Mouse (Mus musculus) liver, adult (tissue): Measurements from ENCODE around the gene Ccdc34.

Experiments used
- GATA4 ChIP-seq: IDR thresholded peaks from 2 replicates; pipeline ENCODE4 v1.6.1; 2014; ENCODE audit warnings: mild to moderate bottlenecking, low read length; ENCODE audit not compliant: insufficient replicate concordance

The Ccdc34 gene

GRCm38 (mm10) chr2:110179669-110180315 lies 162.2 kb downstream of the Ccdc34 start:
- no peak; the same call in 1 of the 2 replicates for TF ChIP-seq GATA4

GRCm38 (mm10) chr2:110180316-110180670 lies 162.7 kb downstream of the Ccdc34 start:
- no peak for TF ChIP-seq GATA4

DNA sequence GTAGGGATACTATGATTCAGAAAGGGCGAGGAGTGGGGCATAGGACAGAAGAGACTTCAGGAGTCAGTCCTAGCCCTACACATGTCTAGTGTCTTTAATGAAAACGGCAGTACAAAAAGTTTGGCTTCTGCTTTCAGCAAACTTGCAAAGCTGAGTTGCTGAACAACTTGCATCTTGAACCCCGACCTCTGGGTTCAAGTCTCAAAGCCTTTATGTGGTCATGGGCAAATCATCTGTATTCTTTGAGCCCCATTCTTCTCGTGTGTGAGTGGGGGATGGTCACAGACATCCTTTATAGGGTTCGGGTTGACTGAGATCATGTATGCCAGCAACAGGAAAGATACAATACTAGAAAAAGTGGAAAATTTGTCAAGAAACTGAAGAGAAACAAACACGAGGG lies 164.0 kb downstream of the Ccdc34 start:
- TF ChIP-seq GATA4: no peak

- TF ChIP-seq GATA4: no peak
These were observed 164.6 kb downstream of the Ccdc34 start for GRCm38 (mm10) chr2:110182248-110182647.

GRCm38 (mm10) chr2:110182795-110183486 lies 165.3 kb downstream of the Ccdc34 start:
- no peak for TF ChIP-seq GATA4

DNA sequence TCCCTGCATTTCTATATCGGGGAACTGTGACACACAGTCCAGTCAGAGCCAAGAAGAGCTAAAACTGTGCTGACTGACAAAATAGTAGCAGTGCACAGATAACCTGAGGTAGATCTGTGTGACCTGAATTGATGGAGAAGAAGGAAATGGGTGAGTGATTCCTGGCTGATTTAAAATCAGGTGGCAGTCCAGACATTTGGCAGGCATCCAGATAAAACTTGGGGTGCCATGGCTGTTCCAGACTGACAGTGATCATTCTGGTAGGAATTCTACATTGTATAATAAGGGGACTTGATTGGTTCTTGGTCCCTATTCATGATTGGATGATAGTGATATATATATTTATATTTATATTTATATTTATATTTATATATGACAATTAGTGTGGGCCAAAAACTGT lies 166.5 kb downstream of the Ccdc34 start:
- TF ChIP-seq GATA4: no peak

DNA sequence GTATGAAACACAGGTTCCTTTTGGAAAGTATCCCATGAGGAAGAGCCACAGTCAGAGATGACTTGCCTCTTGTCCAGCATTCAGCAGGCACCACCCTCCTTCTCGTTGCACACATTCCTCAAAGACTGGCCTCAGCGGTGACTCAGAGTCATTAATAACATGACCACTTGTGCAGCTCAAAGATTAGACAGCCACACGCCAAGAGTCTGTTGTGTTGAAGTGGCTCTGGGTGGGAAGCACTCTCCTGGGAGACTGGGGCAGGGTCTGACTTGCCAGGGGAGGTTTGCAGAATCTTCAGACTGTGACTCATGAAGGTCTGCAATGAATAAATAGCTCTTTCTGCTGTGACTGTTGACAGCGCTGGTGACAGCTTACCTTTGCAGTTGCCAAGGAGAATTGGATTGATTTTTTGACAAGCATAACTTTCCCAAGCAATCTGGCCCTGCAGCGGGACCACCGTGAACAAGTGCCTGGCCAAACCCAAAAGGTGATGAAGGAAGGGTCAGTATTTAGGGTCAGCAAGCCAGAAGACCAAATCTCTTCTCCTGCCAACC lies 168.9 kb downstream of the Ccdc34 start:
- no peak for TF ChIP-seq GATA4

DNA sequence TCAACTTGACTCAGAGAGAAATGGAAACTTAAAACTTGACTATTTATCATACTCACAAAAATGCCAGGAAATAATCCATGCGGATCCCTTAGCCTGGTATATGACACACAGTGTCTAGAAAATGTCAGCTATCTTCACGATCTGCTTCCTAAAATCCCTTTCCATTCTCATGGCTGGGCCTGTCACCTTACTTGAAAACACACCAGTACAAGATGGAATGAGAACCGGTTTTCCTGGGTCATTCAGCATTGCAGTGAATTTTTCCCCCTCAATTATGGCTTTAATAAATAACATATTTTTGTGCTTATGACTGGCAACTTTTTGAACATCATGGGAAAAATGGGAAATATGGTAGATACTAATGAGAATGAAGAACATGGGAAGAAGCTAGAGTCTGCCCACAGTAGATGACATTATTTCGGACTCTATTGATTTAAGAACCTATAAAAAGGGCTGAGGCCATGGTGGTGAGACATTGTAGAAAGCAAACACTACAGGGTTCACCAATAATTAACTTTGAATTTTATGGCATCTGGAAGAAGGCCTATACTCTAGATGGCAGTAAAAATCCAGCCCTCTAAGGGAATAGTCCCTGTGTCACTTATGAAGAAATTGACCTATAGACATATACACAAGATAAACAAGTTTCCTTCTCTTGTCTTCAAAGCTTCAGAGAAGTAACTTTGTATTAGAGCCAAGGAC lies 171.2 kb downstream of the Ccdc34 start:
- no peak for TF ChIP-seq GATA4

DNA sequence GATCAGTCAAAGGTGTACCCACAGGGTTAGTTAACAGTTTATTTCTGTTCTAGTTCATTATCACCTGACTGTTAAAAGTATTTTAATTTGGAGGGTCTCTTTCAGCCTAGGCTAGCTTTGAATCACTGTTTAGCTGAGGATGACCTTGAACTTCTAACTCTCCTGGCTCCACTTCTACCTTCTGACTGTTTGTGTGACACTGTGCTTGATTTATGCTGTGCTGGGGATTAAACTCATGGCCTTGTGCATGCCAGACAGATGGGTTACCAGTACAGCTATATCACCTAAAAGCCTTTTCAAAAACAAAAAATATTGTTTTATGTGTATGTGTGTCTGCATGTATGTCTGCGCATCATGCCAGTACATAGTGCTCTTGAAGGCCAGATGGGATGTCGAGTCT lies 172.8 kb downstream of the Ccdc34 start:
- no peak for TF ChIP-seq GATA4

- TF ChIP-seq GATA4: no peak
These were observed 173.6 kb downstream of the Ccdc34 start for GRCm38 (mm10) chr2:110191186-110191690.

DNA sequence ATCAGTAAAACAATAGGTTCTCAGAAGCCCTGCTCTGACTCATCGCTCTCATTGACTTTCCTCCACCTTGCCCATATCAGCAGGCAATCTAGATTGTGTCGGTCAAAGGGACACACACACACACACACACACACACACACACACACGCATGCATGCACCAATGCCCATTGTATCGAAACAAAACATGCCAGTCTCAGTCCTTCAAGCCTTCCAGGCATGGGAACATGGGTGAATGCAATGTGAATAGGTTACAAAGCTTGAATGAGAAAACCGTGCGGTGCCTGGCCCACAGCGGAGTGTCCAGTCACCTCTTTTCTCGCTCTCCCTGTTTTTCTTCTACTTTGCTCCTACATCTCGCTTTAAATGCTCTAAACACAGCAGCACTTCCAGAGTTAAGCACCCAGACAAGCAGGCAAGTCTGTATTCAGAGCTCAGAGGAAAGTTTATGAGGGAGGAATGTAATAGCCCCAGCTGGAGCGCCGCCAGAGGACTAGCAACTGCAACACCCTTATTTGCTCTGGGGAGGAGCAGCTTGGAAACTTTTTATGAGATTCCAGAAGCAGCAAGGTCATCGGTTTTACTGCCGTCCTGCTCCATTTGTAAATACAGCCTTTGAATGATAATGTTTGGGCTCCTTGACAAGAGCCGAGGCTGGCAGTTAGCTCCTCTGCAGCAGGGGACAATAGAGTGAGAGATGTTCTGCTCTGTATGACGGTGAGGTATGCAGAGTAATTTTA lies 174.5 kb downstream of the Ccdc34 start:
- no peak for TF ChIP-seq GATA4

GRCm38 (mm10) chr2:110192702-110193312 lies 175.2 kb downstream of the Ccdc34 start:
- no peak for TF ChIP-seq GATA4

DNA sequence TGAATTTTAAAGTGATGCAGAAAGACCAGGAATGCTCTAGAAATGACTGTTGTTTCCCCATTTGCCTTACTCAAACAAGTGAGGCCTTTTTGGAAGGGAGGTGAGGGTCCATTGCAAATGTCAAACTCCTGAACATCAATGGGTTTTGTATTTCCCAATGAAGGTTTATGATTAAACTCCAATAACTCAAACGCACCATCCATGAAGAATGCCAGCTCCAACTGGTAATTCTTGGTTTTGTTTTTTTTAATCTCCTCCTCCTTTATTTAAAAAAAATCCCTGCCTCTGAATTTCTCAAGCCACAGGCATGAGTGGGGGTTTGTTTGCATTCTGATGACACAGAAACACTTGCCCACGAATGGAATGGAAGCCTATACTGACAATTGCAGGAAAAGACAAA lies 178.9 kb downstream of the Ccdc34 start:
- TF ChIP-seq GATA4: no peak

DNA sequence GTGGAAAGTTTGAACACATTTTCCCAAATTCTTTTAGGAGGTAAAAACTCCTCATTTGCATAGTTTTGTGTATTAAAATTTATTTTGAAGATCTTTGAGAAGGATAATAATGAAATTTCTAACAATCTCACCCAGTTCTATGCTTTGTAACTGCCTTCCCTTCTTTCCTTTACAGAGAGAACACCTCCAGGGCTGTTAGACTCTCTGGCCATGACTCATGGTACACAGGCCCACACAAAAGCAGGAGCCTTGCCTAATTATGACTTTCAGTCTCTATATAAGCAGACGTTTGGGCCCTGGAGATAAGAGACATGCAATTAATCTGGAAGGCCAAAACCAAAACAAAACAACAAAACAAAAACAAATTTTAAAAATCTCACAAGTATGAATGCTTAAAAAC lies 182.0 kb downstream of the Ccdc34 start:
- TF ChIP-seq GATA4: no peak

- no peak for TF ChIP-seq GATA4
These were observed 184.2 kb downstream of the Ccdc34 start for GRCm38 (mm10) chr2:110201770-110202169.
